Mouse (Mus musculus): ENCODE data around the gene Mtr.

Mtr gene

GRCm38 (mm10) chr13:12243991-12244390 is 13.9 kb downstream of the Mtr start:
- no peak for DNase-seq (ENCODE audit: low spot score)

- DNase-seq (ENCODE audit: low spot score), result no peak
These were observed 25.8 kb downstream of the Mtr start for GRCm38 (mm10) chr13:12232141-12232540.

DNA sequence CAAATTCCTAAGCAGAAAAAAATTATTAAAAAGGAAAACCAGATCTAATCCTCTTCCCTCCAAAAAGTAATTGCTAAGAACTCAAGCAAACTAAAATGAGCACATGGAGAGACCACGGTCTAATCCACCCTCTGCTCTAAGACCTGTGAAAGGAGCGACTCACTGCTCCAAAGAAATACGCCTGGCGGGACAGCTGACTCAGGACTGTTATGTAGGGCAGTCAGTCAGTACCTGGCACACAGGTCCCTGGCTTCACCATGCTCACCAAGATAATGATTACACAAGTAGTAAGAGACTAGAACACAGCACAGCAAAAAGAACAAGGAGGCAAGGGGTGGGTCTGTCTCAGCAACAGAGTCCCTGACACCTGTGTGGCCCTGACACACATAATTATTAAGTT is 29.7 kb downstream of the Mtr start:
- no peak for DNase-seq (ENCODE audit: low spot score)

GRCm38 (mm10) chr13:12227606-12228005 is 30.3 kb downstream of the Mtr start:
- no peak for DNase-seq (ENCODE audit: low spot score)

DNA sequence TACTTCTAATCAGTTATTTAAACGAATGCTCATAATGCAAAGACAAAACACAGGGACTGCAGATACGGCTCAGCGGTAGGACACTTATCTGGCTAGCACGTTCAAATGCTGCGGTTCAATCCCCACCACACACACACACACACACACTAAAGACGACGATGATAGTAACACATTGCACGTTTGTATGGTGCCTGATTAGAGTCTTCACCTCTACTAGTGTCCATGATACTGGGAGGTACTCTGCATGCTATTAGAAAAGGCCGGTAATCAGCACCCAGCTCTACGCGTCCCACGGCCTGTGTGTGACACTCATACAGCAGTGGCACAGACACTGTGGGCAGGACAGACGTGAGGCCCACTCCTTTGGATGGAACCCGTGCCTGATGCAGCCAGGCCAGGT is 39.3 kb downstream of the Mtr start:
- DNase-seq (ENCODE audit: low spot score), result no peak

DNA sequence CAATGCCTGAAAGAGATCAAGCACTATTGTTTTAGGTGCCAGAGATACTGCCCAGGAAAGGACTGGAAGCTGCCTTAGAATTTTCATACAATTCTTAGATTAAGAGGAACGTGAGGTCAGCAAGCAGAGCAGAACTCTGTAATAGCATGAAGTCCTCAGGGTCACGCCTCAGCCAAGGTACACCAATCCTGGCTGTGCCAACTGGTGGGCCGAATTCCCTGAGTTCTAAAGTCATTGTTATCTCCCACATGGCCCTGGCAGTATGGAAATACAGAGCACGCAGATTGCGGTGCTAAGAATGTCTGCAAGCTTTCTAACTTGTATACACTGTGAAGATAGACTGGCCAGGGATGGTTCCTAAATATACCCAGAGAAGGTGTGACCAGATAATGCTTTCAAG is 43.0 kb downstream of the Mtr start:
- no peak for DNase-seq (ENCODE audit: low spot score)

- no peak for DNase-seq (ENCODE audit: low spot score)
These were observed 46.9 kb downstream of the Mtr start for GRCm38 (mm10) chr13:12211058-12211457.

- DNase-seq (ENCODE audit: low spot score), result peak; percentile 23
These were observed 47.7 kb downstream of the Mtr start for GRCm38 (mm10) chr13:12210023-12210762.

- DNase-seq (ENCODE audit: low spot score), result no peak
These were observed 57.5 kb downstream of the Mtr start for GRCm38 (mm10) chr13:12200372-12200771.

GRCm38 (mm10) chr13:12198486-12198885 is 59.4 kb downstream of the Mtr start:
- DNase-seq (ENCODE audit: low spot score), result no peak

GRCm38 (mm10) chr13:12196861-12197260 is 61.1 kb downstream of the Mtr start:
- DNase-seq (ENCODE audit: low spot score), result no peak

DNA sequence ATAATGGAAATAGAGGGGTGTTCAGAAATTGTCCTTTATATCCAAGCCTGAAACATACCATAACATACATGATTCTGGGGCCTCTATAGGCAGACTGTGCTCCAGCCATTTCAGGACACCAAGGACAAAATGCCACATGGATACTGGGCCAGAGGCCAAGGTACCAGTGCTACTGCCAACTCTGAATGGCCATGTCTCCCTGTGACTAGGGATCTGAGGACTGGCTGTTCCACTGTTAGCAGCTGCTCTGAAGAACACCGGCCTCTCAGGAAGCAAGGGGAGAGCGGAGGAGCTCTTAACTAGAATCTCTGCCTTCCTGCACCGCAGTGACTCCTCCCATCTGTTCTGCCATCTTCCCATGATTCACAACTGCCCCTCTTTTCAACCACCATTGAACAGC is 61.9 kb downstream of the Mtr start:
- no peak for DNase-seq (ENCODE audit: low spot score)

GRCm38 (mm10) chr13:12194942-12195662 is 62.8 kb downstream of the Mtr start:
- DNase-seq (ENCODE audit: low spot score), result no peak

- DNase-seq (ENCODE audit: low spot score), result no peak
These were observed 68.7 kb downstream of the Mtr start for GRCm38 (mm10) chr13:12189219-12189618.

- no peak for DNase-seq (ENCODE audit: low spot score)
These were observed 69.1 kb downstream of the Mtr start for GRCm38 (mm10) chr13:12188804-12189203.

DNA sequence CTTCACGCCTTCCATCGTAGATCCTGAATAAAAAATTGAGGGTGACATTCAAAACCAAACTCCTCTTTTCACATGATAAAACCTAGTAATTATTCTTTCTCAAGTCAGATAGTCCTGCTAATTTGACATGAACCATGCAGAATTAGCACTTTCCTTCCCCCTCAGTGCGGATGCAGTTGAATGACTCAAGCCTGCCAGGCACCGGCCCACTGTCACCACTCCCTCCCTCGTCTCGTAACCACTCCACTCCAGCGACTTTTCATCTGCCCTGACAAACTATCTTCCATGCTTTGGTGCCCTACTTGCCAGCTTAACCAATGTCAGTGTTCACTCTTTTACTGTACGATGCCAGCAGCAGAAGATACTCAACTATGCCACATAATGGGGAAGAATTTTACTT is 78.4 kb downstream of the Mtr start:
- DNase-seq (ENCODE audit: low spot score), result no peak

GRCm38 (mm10) chr13:12176761-12177160 is 81.2 kb downstream of the Mtr start:
- no peak for DNase-seq (ENCODE audit: low spot score)

DNA sequence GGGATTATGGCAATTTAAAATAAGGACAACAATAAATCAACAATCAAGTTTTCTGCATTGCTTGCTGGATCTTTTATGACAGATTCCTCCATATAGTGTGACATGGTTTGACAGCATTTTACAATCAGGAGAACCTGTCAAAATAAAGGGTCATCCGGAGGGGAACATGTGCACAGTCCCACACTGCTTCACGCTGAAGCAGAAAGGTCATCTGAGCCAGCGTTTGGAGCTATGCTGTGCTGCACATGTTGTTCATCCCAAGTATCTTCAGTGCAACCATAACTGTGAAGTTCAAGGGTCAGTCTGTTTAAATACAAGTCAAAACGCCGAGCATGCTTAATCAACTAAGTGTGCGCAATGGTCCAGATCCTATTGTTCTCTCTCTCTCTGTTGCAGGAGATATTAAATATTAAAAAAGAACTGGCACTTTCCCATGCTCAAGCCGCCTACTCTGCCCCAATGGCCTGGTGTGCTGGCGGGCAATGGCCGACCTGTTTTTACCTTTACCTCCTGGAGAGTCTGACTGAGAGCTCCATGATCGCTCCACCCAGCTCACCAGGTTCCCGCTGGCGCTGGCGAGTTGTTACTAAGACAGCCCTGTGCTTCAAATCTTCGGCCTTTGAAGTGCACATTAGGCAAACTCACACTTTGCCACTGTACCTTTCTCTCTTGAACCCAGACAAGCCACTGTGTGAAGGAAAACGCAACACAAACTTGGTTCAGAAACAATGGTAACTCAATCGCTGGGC is 81.8 kb downstream of the Mtr start:
- no peak for DNase-seq (ENCODE audit: low spot score)

DNA sequence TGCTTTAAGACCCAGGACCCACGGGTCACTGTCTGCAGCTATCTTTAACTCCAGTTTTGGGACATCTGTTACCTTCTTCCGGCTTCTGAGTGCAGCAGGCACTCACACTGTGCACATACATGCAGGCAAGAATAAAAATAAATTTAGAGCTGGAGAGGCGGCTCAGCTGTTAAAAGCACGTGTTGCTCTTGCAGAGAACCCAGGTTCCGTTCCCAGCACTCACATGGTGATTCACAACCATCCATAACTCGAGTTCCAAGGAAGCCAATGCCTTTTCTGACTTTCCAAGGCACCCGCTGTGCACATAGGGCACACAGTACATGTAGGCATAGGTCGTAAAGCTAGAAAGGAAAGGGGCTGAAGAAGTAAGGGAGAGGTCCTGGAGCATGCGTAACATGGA is 90.6 kb downstream of the Mtr start:
- DNase-seq (ENCODE audit: low spot score), result no peak

DNA sequence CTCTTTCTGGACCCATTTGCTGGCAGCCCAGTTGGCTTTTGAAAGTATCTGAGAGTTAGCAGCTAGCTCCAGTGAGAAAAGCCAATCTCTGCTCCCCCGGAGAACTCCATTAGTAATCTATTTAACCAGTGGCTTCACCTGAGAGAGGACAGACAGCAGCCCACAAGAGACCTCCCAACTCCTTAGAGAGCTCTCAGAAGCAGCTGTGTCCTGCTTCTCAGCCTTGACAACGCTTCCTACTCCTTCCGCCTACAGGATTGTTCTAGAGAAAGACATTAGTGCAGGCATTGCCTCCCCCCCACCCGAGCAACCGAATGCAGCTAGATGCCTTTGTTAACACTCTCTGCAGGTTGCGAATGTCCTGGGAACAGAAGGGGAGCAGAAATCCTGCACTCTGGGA is 91.5 kb downstream of the Mtr start:
- no peak for DNase-seq (ENCODE audit: low spot score)

GRCm38 (mm10) chr13:12165461-12166058 is 92.4 kb downstream of the Mtr start:
- no peak for DNase-seq (ENCODE audit: low spot score)

DNA sequence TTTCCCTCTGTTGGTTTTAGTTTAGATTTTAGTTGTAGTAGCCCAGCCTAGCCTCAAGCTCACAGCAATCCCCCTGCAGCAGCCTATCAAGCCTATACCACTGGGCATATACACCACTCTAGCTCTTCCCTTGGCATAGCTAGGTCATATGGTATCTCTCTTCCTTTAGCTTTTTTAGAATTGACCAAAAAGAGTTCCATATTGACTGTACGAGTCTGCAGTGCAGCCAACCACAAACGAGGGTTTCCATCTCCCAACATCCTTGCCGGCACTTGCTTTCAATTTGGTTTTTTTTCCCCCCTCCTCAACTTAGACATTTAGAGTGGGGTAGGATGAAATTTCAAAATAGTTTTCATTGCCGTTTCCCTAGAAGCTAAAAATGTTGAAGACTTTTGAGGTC is 95.5 kb downstream of the Mtr start:
- DNase-seq (ENCODE audit: low spot score), result no peak

DNA sequence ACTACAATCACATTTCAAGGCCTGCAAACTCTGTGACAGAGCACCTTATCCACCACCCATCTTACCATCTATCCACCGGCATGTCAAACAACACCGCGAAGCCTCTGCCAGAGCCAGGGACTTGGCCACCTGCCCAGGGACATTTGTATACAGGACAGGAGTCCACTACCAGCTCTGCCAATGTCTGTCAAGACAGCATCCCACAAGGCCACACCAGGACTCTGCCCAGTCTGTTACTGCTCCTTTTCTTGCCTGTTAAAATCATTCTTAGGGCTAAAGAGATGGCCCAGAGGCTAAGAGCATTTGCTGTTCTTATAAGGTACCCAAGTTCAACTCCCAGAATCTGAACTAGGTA is 97.8 kb downstream of the Mtr start:
- DNase-seq (ENCODE audit: low spot score), result no peak
